ENCODE assay signal across 9 mouse cellular contexts in genomic region chr5:136252899-136253298, GRCm38 (mm10). TPM values are rescaled to one million over a fixed set of nuclear protein-coding genes. Genes with fewer than 3 reads are reported as not detected.
DNase-seq lines count a peak whose midpoint lies in the region; ATAC-seq and TF ChIP-seq lines count a peak whose summit lies in the region.
"Had no signal": no experiment of that assay in that cellular context is flagged by ENCODE, and none has a peak within 500 bp of the region (broad histone marks: within the 10 kb centered on the region; RNA-seq: fewer than 3 reads in every experiment).

No protein-coding gene starts in this region.

- no peaks in the 10 kb centered on the region for H3K9me3 ChIP-seq in forebrain, postnatal 0 days (ENCODE audit: low read length)
- no peaks in the 10 kb centered on the region for H3K9me3 ChIP-seq in hindbrain, embryonic 15.5 days
- H3K9me3 ChIP-seq: neural tube, embryonic 12.5 days had no signal

- H3K27me3 ChIP-seq in Patski = no peaks in the 10 kb centered on the region
- H3K27me3 ChIP-seq in forebrain, postnatal 0 days (ENCODE audit: insufficient read depth, low read length) = no peaks in the 10 kb centered on the region
- no peaks in the 10 kb centered on the region for H3K27me3 ChIP-seq in hindbrain, embryonic 15.5 days
- H3K27me3 ChIP-seq: neural tube, embryonic 12.5 days had no signal

- no peak overlapping the region for H3K4me2 ChIP-seq in forebrain, postnatal 0 days (ENCODE audit: low read depth)
- H3K4me2 ChIP-seq in hindbrain, embryonic 15.5 days = no peak overlapping the region
- H3K4me2 ChIP-seq: neural tube, embryonic 12.5 days had no signal

- no peak overlapping the region for H3K4me3 ChIP-seq in forebrain, postnatal 0 days (ENCODE audit: low read depth, low read length)
- H3K4me3 ChIP-seq in hindbrain, embryonic 15.5 days = no peak overlapping the region
- H3K4me3 ChIP-seq: neural tube, embryonic 12.5 days had no signal

- CTCF ChIA-PET in Patski (lab: Charles Lee) = interaction anchor here (0.9 to 3.3 kb wide), 15 partner anchors 8 to 454 kb away, joined by 3 to 26 read pairs (median 4); partner anchors contain the start of gene Prkrip1

- H3K27ac ChIP-seq in forebrain, postnatal 0 days (ENCODE audit: low read depth, low read length) = no peak overlapping the region
- no peak overlapping the region for H3K27ac ChIP-seq in hindbrain, embryonic 15.5 days (replicated peaks)
- H3K27ac ChIP-seq: neural tube, embryonic 12.5 days had no signal

- ATAC-seq in Patski = peak; percentile 45
- ATAC-seq in forebrain, postnatal 0 days = peak; percentile 85
- peak; percentile 60; the same call in 1 of the 2 replicates for ATAC-seq in hindbrain, embryonic 15.5 days (ENCODE audit: low FRiP score, low read depth)
- peak; percentile 81 for ATAC-seq in megakaryocyte progenitor cell, adult 5-6 weeks (replicated peaks; ENCODE audit: poor library complexity)

- TF ChIP-seq CTCF in Patski (IDR thresholded peaks at IDR 0.05) = no peak
- peak; percentile 95 for TF ChIP-seq CTCF in forebrain, postnatal 0 days (IDR thresholded peaks at IDR 0.05; ENCODE audit: low read depth)

- H3K9ac ChIP-seq in forebrain, postnatal 0 days = no peak overlapping the region
- H3K9ac ChIP-seq in hindbrain, embryonic 15.5 days = no peak overlapping the region
- H3K9ac ChIP-seq: neural tube, embryonic 12.5 days had no signal

- in situ Hi-C loops in Patski (cut with MboI; ENCODE audit: low pct_unique_long_range_greater_than_20kb) = loop anchor here (5.0 kb wide), 1 partner anchor 504 kb away; no protein-coding TSS in a partner anchor

- peak; percentile 34 for DNase-seq in Patski (ENCODE audit: low read depth, low spot score)
- DNase-seq in cerebellum, adult 11 months = peak; percentile 65
- peak; percentile 90 for DNase-seq in forebrain, postnatal 0 days
- DNase-seq in layer of hippocampus, postnatal 36 days = peak; percentile 71 to 74
- peak; percentile 49 to 64 for DNase-seq in right cerebral cortex, postnatal 36 days (ENCODE audit: low spot score in 2 of 2)
- peak; percentile 68 for DNase-seq in urinary bladder, postnatal 25 days (ENCODE audit: low spot score)

- POLR2A ChIA-PET in Patski (lab: Charles Lee) = interaction anchor here (0.7 to 1.8 kb wide), 3 partner anchors 35 to 54 kb away, joined by 3 to 8 read pairs (median 4); partner anchors contain the start of gene Prkrip1

- 16% methylated on average over 17 of the region's 17 CpGs for WGBS in forebrain, postnatal 0 days
- 16% methylated on average over 17 of the region's 17 CpGs for WGBS in hindbrain, embryonic 15.5 days

- H3K36me3 ChIP-seq in forebrain, postnatal 0 days (ENCODE audit: insufficient read depth) = peaks cover 18% of the 10 kb centered on the region; the same call in 1 of the 2 replicates
- no peaks in the 10 kb centered on the region for H3K36me3 ChIP-seq in hindbrain, embryonic 15.5 days

- H3K4me1 ChIP-seq in forebrain, postnatal 0 days (ENCODE audit: insufficient read depth) = no peaks in the 10 kb centered on the region
- H3K4me1 ChIP-seq in hindbrain, embryonic 15.5 days (replicated peaks) = no peaks in the 10 kb centered on the region
- H3K4me1 ChIP-seq: neural tube, embryonic 12.5 days had no signal

RNA-seq across cellular contexts. Expression of gene Sh2b2, which starts 6.5 kb away (rescaled TPM):
- polyA plus RNA-seq in Patski (2021) = 8.3 TPM
- 38.4 and 43.8 TPM in 2 replicates for total RNA-seq in forebrain, postnatal 0 days (2014; rRNA removed)
- polyA plus RNA-seq in forebrain, postnatal 0 days (2015; fragmentation: Nextera tagmentation; extraction: Ambion mirVana) = 21.0 and 22.7 TPM in 2 replicates
- 23.3 and 27.1 TPM in 2 replicates for polyA plus RNA-seq in hindbrain, embryonic 15.5 days (2015; fragmentation: Nextera tagmentation; extraction: Ambion mirVana)
- total RNA-seq in layer of hippocampus, postnatal 36 days (2021) = 1 to 10 TPM; 5.0 to 6.6 TPM
- 27.8 and 33.0 TPM in 2 replicates for total RNA-seq in megakaryocyte progenitor cell, adult 5-6 weeks (2015)
- 12.1 TPM in 2 replicates for total RNA-seq in megakaryocyte progenitor cell, adult 5-6 weeks (2017)

RNA-seq across cellular contexts. Expression of gene Prkrip1, which starts 54.1 kb away (rescaled TPM):
- polyA plus RNA-seq in Patski (2021) = 63.4 TPM
- 16.1 and 19.8 TPM in 2 replicates for total RNA-seq in forebrain, postnatal 0 days (2014; rRNA removed)
- polyA plus RNA-seq in forebrain, postnatal 0 days (2015; fragmentation: Nextera tagmentation; extraction: Ambion mirVana) = 61.3 and 71.3 TPM in 2 replicates
- polyA plus RNA-seq in hindbrain, embryonic 15.5 days (2015; fragmentation: Nextera tagmentation; extraction: Ambion mirVana) = 60.6 and 61.2 TPM in 2 replicates
- total RNA-seq in layer of hippocampus, postnatal 36 days (2021) = 10 to 100 TPM; 35.2 to 41.4 TPM
- total RNA-seq in megakaryocyte progenitor cell, adult 5-6 weeks (2015) = 21.0 and 26.5 TPM in 2 replicates
- 51.5 and 78.2 TPM in 2 replicates for total RNA-seq in megakaryocyte progenitor cell, adult 5-6 weeks (2017)

Comparison
In these comparisons a context has a peak if more than half of its experiments do, and no peak if none do; other contexts are left out.
1. DNase-seq: peak in every context shown above with its lines; median percentile 90 in forebrain, postnatal 0 days; 72 in layer of hippocampus, postnatal 36 days; 68 in urinary bladder, postnatal 25 days; 65 in cerebellum, adult 11 months; 56 in right cerebral cortex, postnatal 36 days; 34 in Patski.